Mouse (Mus musculus): ENCODE data around the gene Zfp786. TPM values are rescaled to one million over a fixed set of nuclear protein-coding genes. Genes with fewer than 3 reads are reported as not detected.

Zfp786 gene
- total and polyA plus RNA-seq, 3 experiments = 1.3 to 2.0 TPM; not detected in 1

- H3K79me2 ChIP-seq (ENCODE audit: control insufficient read depth, insufficient read depth, low read length, poor library complexity) = no peaks in the 10 kb centered on the region
- no peaks in the 10 kb centered on the region for H3K9me3 ChIP-seq (replicated peaks; ENCODE audit: insufficient read depth, low read length)
- no peak for DNase-seq (ENCODE audit: low read depth, low spot score)
- H3K4me1 ChIP-seq (ENCODE audit: control insufficient read depth in 1 of 2, insufficient read depth in 2 of 2, low read length in 2 of 2) = no peaks in the 10 kb centered on the region; a peak in 2 of 4 replicates
- H3K4me3 ChIP-seq (ENCODE audit: control insufficient read depth in 1 of 2, insufficient read depth in 1 of 2, low read depth in 2 of 2, low read length in 2 of 2) = no peak overlapping the region
- H3K9ac ChIP-seq (ENCODE audit: control insufficient read depth, low read depth, low read length, poor library complexity, severe bottlenecking) = no peak overlapping the region
- TF ChIP-seq CHD2 (IDR thresholded peaks at IDR 0.05; ENCODE audit: low read length) (no peak), UBTF (IDR thresholded peaks at IDR 0.05; ENCODE audit: borderline replicate concordance, insufficient read depth, low read depth, low read length) (no peak)
- no peaks in the 10 kb centered on the region for H3K27me3 ChIP-seq (ENCODE audit: control insufficient read depth in 1 of 2, insufficient read depth in 2 of 2, low read length in 2 of 2)
- H3K27ac ChIP-seq (ENCODE audit: control insufficient read depth, low read depth, low read length) = no peak overlapping the region
- peaks cover 0 to 9% of the 10 kb centered on the region in 2 experiments; a peak in 3 of 4 replicates for H3K36me3 ChIP-seq (ENCODE audit: control insufficient read depth in 1 of 2, insufficient read depth in 2 of 2, low read length in 2 of 2)
Observed at GRCm38 (mm10) chr6:47819626-47820325, 10.9 kb downstream of the Zfp786 start.

- Histone ChIP-seq H3K36me3 (ENCODE audit: control insufficient read depth in 1 of 2, insufficient read depth in 2 of 2, low read length in 2 of 2) (peaks cover 0 to 16% of the 10 kb centered on the region in 2 experiments; a peak in 2 of 4 replicates), H3K79me2 (ENCODE audit: control insufficient read depth, insufficient read depth, low read length, poor library complexity) (no peaks in the 10 kb centered on the region), H3K27me3 (ENCODE audit: control insufficient read depth in 1 of 2, insufficient read depth in 2 of 2, low read length in 2 of 2) (no peaks in the 10 kb centered on the region), H3K27ac (ENCODE audit: control insufficient read depth, low read depth, low read length) (no peak overlapping the region), H3K9me3 (replicated peaks; ENCODE audit: insufficient read depth, low read length) (no peaks in the 10 kb centered on the region), H3K4me3 (ENCODE audit: control insufficient read depth in 1 of 2, insufficient read depth in 1 of 2, low read depth in 2 of 2, low read length in 2 of 2) (no peak overlapping the region), H3K9ac (ENCODE audit: control insufficient read depth, low read depth, low read length, poor library complexity, severe bottlenecking) (no peak overlapping the region), H3K4me1 (ENCODE audit: control insufficient read depth in 1 of 2, insufficient read depth in 2 of 2, low read length in 2 of 2) (no peaks in the 10 kb centered on the region; a peak in 2 of 4 replicates)
- TF ChIP-seq RCOR1 (IDR thresholded peaks at IDR 0.05; ENCODE audit: low read depth, low read length) = 0 out of 2 replicates have a peak, but pooled peaks have one; percentile 38
- TF ChIP-seq GATA1 (IDR thresholded peaks at IDR 0.05; ENCODE audit: low read depth, low read length) = 0 out of 2 replicates have a peak, but pooled peaks have one; percentile 12
- no peak for TF ChIP-seq SIN3A (IDR thresholded peaks at IDR 0.05; ENCODE audit: low read length)
- TF ChIP-seq USF1 (IDR thresholded peaks at IDR 0.05; ENCODE audit: low read depth, low read length) = no peak
- TF ChIP-seq EP300 (IDR thresholded peaks at IDR 0.05; ENCODE audit: low read depth in 1 of 2, low read length in 2 of 2) = peak in 1 of 2 experiments; percentile 4; a peak in 1 of 4 replicates
- peak; percentile 81 for TF ChIP-seq TBP (IDR thresholded peaks at IDR 0.05; ENCODE audit: low read depth, low read length)
- DNase-seq (ENCODE audit: low read depth, low spot score) = peak; percentile 68
Observed at GRCm38 (mm10) chr6:47818721-47819120, 11.9 kb downstream of the Zfp786 start.

- no peak overlapping the region for H3K9ac ChIP-seq (ENCODE audit: control insufficient read depth, low read depth, low read length, poor library complexity, severe bottlenecking)
- H3K36me3 ChIP-seq (ENCODE audit: control insufficient read depth in 1 of 2, insufficient read depth in 2 of 2, low read length in 2 of 2) = peaks cover 0 to 25% of the 10 kb centered on the region in 2 experiments; a peak in 2 of 4 replicates
- H3K79me2 ChIP-seq (ENCODE audit: control insufficient read depth, insufficient read depth, low read length, poor library complexity) = peaks cover 16% of the 10 kb centered on the region
- H3K27me3 ChIP-seq (ENCODE audit: control insufficient read depth in 1 of 2, insufficient read depth in 2 of 2, low read length in 2 of 2) = no peaks in the 10 kb centered on the region
- H3K4me3 ChIP-seq (ENCODE audit: control insufficient read depth in 1 of 2, insufficient read depth in 1 of 2, low read depth in 2 of 2, low read length in 2 of 2) = no peak overlapping the region
- no peak overlapping the region for H3K27ac ChIP-seq (ENCODE audit: control insufficient read depth, low read depth, low read length)
- no peak for DNase-seq (ENCODE audit: low read depth, low spot score)
- H3K4me1 ChIP-seq (ENCODE audit: control insufficient read depth in 1 of 2, insufficient read depth in 2 of 2, low read length in 2 of 2) = peaks cover 0 to 8% of the 10 kb centered on the region in 2 experiments
- no peaks in the 10 kb centered on the region for H3K9me3 ChIP-seq (replicated peaks; ENCODE audit: insufficient read depth, low read length)
- TF ChIP-seq GATA1 (IDR thresholded peaks at IDR 0.05; ENCODE audit: low read depth, low read length) (no peak), E2F4 (IDR thresholded peaks at IDR 0.05; ENCODE audit: borderline replicate concordance, low read depth, low read length) (no peak), USF1 (IDR thresholded peaks at IDR 0.05; ENCODE audit: low read depth, low read length) (no peak), SIN3A (IDR thresholded peaks at IDR 0.05; ENCODE audit: low read length) (no peak), POLR2A (IDR thresholded peaks at IDR 0.05; ENCODE audit: control insufficient read depth in 1 of 2, insufficient read depth in 1 of 2, low read depth in 1 of 2, low read length in 2 of 2, poor library complexity in 1 of 2) (no peak), TAL1 (IDR thresholded peaks at IDR 0.05; ENCODE audit: low read length) (no peak), CHD2 (IDR thresholded peaks at IDR 0.05; ENCODE audit: low read length) (no peak), MEF2A (IDR thresholded peaks at IDR 0.05; ENCODE audit: extremely low read depth, insufficient replicate concordance, low read depth, low read length, poor library complexity, severe bottlenecking) (no peak), POLR2AphosphoS2 (IDR thresholded peaks at IDR 0.05; ENCODE audit: low read length) (no peak), MYC (IDR thresholded peaks at IDR 0.05; ENCODE audit: low read depth, low read length) (no peak), TBP (IDR thresholded peaks at IDR 0.05; ENCODE audit: low read depth, low read length) (no peak), MAX (IDR thresholded peaks at IDR 0.05; ENCODE audit: low read length) (no peak), EP300 (IDR thresholded peaks at IDR 0.05; ENCODE audit: low read depth in 1 of 2, low read length in 2 of 2) (no peak), RCOR1 (IDR thresholded peaks at IDR 0.05; ENCODE audit: low read depth, low read length) (no peak)
Observed at GRCm38 (mm10) chr6:47816151-47816550, 14.5 kb downstream of the Zfp786 start.

All from MEL (cell line).